Mouse (Mus musculus) liver, postnatal 0 days (tissue): ENCODE results near the gene Wdtc1.

Experiments used
- CTCF ChIP-seq: sonication (generic); IDR thresholded peaks from 2 replicates; pipeline ENCODE4 v1.5.1; 2016; ENCODE audit warnings: antibody characterized with exemption, low read depth
- EP300 ChIP-seq: IDR thresholded peaks from 2 replicates; pipeline ENCODE4 v1.6.1; 2016; ENCODE audit warnings: antibody characterized with exemption, low read depth, mild to moderate bottlenecking

- no peak for TF ChIP-seq CTCF
- TF ChIP-seq EP300: no peak
Measured at GRCm38 (mm10) chr4:133268931-133269330, 84.3 kb downstream of the Wdtc1 start.
